Mouse (Mus musculus): ENCODE measurements around the gene Nkap.
A peak's percentile ranks its signal among the peaks of the same experiment; 100 is the strongest.
"Not testable (repeated sequence)": the region's sequence is repeated elsewhere in the genome, so short reads cannot be mapped to it uniquely, and the experiment has no call there.

Nkap gene

DNA sequence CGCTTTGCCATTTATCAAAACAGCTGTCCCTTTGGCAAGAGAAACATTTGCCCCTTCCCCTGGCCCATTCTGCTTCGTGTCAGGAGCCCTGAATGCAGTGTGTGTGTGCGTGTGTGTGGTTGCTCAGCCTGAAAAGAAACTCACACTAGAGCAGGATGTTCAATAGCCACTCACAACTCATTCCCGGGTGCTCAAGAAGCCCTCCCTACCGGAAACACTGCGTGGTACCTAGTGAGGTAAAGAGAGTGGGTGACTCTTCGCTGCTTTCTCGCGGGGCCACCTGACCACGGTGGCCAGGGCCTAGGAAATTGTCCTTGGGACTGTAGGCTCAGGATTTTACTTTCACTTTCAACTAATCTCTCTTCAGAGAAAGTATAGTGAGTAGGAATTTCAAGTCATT is 34.6 kb downstream of the Nkap start:
- DNase-seq (ENCODE audit: low spot score), result no peak

DNA sequence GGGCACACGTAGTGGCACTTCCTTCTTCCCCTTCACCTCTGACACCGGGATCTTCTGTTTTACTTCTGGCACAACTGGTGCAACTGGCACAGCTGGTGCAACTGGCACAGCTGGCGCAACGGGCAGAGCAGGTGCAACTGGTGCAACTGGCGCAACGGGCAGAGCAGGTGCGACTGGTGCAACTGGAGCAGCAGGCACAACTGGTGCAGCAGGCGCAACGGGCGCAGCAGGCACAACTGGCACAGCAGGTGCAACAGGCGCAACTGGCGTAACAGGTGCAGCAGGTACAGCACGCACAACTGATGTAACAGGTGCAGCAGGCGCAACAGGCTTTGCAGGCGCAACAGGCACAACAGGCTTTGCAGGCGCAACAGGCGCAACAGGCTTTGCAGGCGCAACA is 36.5 kb downstream of the Nkap start:
- no peak for DNase-seq (ENCODE audit: low spot score)

DNA sequence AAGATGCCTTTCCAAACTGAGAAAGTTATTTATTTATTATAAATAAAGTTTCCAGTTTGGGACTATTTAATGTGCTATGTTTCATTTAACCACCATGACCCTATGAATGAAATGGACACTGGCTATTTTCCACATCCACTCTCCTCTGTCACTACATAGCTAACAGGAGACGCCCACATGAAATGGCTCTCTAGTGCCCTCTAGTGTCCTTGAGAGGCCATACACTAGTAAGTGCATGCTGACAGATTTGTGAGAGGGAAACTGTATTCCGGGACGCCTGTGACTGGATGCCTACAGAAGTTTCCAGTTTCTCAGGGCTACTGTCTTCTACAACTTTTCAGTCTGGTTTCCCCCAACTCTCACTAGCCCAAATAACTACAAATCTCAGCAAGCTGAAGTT is 40.5 kb downstream of the Nkap start:
- no peak for DNase-seq (ENCODE audit: low spot score)

GRCm38 (mm10) chrX:37168742-37169141 is 42.1 kb downstream of the Nkap start, which contains the start of gene Akap14:
Gene Akap14 (minus strand): TSS chrX:37168842.
- no peak for DNase-seq (ENCODE audit: low spot score)

DNA sequence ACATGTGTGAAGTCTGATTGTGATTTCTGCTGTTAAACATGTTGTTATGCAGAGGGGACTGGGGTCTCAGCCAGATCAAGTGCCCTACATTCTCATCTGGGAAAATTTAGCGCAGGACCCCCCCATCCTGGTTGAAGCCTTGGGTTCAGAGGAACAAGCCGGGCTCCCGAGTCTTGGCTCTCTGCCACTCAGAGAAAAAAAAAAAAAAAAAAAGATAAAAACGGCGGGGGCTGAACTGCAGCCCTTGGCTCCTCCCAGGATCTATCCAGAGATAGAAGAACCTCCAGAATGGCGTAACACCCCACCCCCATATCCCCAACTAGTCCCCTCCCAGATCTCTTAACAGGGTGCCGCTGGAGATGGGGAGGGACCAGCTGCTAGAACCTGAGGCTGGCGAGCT is 57.8 kb downstream of the Nkap start:
- DNase-seq (ENCODE audit: low spot score), result not testable (repeated sequence)

- no peak for DNase-seq (ENCODE audit: low spot score)
Observed at GRCm38 (mm10) chrX:37190755-37191104, 64.1 kb downstream of the Nkap start.

DNA sequence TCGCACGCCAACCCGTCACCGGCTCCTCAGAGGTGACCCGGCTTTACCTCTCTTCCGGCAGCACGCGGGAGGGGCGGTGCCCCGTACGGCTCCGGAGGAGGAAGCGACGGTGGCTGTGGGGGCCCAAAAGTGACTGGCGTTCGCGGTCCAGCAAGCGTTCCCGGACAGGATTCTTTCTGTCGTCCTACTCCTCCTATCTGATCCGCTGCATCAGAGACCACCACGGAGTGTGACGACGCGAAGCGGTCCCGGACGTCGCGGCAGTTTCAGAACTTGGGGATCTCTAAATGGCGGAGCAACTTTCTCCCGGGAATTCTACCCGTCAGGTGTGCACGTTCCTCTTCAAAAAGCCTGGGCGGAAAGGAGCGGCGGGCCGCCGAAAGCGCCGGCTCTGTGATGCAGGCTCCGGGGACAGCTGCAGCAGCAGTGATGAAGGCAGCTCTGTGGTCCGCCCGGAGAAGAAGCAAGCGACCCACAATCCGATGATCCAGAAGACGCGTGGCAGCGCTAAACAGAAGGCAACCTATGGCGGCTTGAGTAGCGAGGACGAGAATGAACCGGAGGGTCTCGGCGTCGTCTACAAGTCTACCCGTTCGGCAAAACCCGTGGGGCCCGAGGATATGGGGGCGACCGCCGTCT is 64.6 kb downstream of the Nkap start, which contains the start of the genes Ndufa1 and Rnf113a1:
Gene Ndufa1 (minus strand): TSS at position 59 of the 639 bp plus-strand sequence.
Gene Rnf113a1 (plus strand): TSS at position 141 of the 639 bp plus-strand sequence.
- peak; percentile 84 for DNase-seq (ENCODE audit: low spot score)

DNA sequence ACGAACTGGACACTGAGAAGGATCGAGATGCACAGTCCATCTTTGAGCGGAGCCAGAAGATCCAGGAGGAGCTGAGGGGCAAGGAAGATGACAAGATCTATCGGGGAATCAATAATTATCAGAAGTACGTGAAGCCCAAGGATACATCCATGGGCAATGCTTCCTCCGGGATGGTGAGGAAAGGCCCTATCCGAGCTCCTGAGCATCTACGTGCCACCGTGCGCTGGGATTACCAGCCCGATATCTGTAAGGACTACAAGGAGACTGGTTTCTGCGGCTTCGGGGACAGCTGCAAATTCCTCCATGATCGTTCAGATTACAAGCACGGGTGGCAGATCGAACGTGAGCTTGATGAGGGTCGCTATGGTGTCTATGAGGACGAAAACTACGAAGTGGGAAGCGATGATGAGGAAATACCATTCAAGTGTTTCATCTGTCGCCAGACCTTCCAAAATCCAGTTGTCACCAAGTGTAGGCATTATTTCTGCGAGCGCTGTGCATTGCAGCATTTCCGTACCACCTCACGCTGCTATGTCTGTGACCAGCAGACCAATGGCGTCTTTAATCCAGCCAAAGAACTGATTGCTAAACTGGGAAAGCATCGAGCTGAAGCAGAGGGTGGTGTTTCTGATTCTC is 65.3 kb downstream of the Nkap start:
- no peak for DNase-seq (ENCODE audit: low spot score)

- no peak for DNase-seq (ENCODE audit: low spot score)
Observed at GRCm38 (mm10) chrX:37198676-37199075, 72.1 kb downstream of the Nkap start.
